Mouse (Mus musculus): ENCODE data around the gene Rpl41. TPM values are rescaled to one million over a fixed set of nuclear protein-coding genes. Genes with fewer than 3 reads are reported as not detected.

The Rpl41 gene
- polyA plus RNA-seq, 1 experiment from 2014 or later = 3,168 TPM

DNA sequence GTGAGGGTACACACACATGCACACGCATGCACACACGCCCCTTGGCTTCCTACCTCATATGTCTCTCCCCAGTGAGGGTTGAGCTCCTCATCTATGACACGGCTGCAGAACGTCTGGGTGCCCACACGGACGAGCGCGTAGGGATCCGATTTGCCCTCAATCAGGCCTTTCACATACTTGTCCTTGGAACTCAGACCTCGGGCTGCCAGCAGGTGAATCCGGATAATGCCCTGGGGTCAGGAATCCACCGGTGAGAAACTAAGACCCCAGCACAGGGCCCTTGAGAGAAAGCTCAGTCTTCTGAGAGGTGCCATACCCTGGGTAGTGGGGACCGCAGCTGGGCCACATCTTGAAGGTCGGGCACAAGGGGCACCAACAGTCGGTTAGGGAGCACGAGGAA is 28.5 kb downstream of the Rpl41 start:
- H3K9ac ChIP-seq (ENCODE audit: low read length) = no peak overlapping the region
- H3K4me3 ChIP-seq (ENCODE audit: control insufficient read depth in 1 of 2, insufficient read depth in 1 of 2, low read depth in 1 of 2, low read length in 2 of 2) = no peak overlapping the region
- H3K4me2 ChIP-seq (ENCODE audit: low read length) = no peak overlapping the region
- no peak for ATAC-seq (ENCODE audit: insufficient number of reproducible peaks, insufficient read depth, low FRiP score, low read depth)
- no peak overlapping the region for H3K27ac ChIP-seq (replicated peaks in 1 of 2; ENCODE audit: control insufficient read depth in 1 of 2, insufficient read depth in 1 of 2, low read depth in 2 of 2, low read length in 2 of 2)
- WGBS = 85% methylated on average over 16 of the region's 16 CpGs
- no peaks in the 10 kb centered on the region for H3K27me3 ChIP-seq (ENCODE audit: control insufficient read depth, insufficient read depth, low read length)
- peaks cover 5 to 8% of the 10 kb centered on the region in 2 experiments; a peak in 3 of 4 replicates for H3K4me1 ChIP-seq (ENCODE audit: control insufficient read depth in 2 of 2, insufficient read depth in 2 of 2, low read length in 2 of 2)
- no peaks in the 10 kb centered on the region for H3K9me3 ChIP-seq (ENCODE audit: control insufficient read depth, low read length)
- H3K36me3 ChIP-seq (ENCODE audit: control insufficient read depth, insufficient read depth, low read length) = peaks cover 67% of the 10 kb centered on the region

DNA sequence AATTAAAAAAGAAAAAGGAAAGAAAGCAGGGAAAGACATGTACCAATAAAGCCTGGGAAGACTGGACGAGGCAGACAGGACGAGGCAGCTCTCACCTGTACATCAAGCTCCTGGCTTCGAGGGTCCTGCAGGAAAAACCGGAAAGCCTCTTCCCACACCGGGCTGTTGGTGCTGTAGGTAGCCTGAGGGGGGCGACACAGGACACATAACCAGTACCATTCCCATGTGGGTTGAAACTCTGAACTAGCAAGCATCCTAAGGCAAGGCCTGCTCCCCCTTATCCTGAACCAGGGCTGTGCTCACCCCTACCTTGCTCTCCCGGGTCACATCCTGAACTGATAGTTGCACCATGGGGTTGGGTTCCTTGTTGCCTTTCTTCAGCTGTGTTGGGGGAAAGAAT is 30.3 kb downstream of the Rpl41 start:
- H3K36me3 ChIP-seq (ENCODE audit: control insufficient read depth, insufficient read depth, low read length) = peaks cover 77% of the 10 kb centered on the region
- no peak for ATAC-seq (ENCODE audit: insufficient number of reproducible peaks, insufficient read depth, low FRiP score, low read depth)
- WGBS = 75% methylated on average over 7 of the region's 7 CpGs

GRCm38 (mm10) chr10:128516677-128517076 is 32.4 kb downstream of the Rpl41 start:
- H3K4me2 ChIP-seq (ENCODE audit: low read length) = no peak overlapping the region
- H3K9me3 ChIP-seq (ENCODE audit: control insufficient read depth, low read length) = no peaks in the 10 kb centered on the region
- ATAC-seq (ENCODE audit: insufficient number of reproducible peaks, insufficient read depth, low FRiP score, low read depth) = no peak
- H3K4me1 ChIP-seq (ENCODE audit: control insufficient read depth in 2 of 2, insufficient read depth in 2 of 2, low read length in 2 of 2) = no peaks in the 10 kb centered on the region
- no peaks in the 10 kb centered on the region for H3K27me3 ChIP-seq (ENCODE audit: control insufficient read depth, insufficient read depth, low read length)
- peaks cover 91% of the 10 kb centered on the region for H3K36me3 ChIP-seq (ENCODE audit: control insufficient read depth, insufficient read depth, low read length)
- no peak overlapping the region for H3K27ac ChIP-seq (replicated peaks in 1 of 2; ENCODE audit: control insufficient read depth in 1 of 2, insufficient read depth in 1 of 2, low read depth in 2 of 2, low read length in 2 of 2)
- H3K4me3 ChIP-seq (ENCODE audit: control insufficient read depth in 1 of 2, insufficient read depth in 1 of 2, low read depth in 1 of 2, low read length in 2 of 2) = no peak overlapping the region
- 37% methylated on average over 6 of the region's 6 CpGs for WGBS
- no peak overlapping the region for H3K9ac ChIP-seq (ENCODE audit: low read length)

More for the DNA sequence above, 30.3 kb downstream of the Rpl41 start:
- Histone ChIP-seq H3K9me3 (ENCODE audit: control insufficient read depth, low read length) (no peaks in the 10 kb centered on the region), H3K4me1 (ENCODE audit: control insufficient read depth in 2 of 2, insufficient read depth in 2 of 2, low read length in 2 of 2) (no peaks in the 10 kb centered on the region), H3K9ac (ENCODE audit: low read length) (no peak overlapping the region), H3K4me3 (ENCODE audit: control insufficient read depth in 1 of 2, insufficient read depth in 1 of 2, low read depth in 1 of 2, low read length in 2 of 2) (no peak overlapping the region), H3K27ac (replicated peaks in 1 of 2; ENCODE audit: control insufficient read depth in 1 of 2, insufficient read depth in 1 of 2, low read depth in 2 of 2, low read length in 2 of 2) (no peak overlapping the region), H3K27me3 (ENCODE audit: control insufficient read depth, insufficient read depth, low read length) (no peaks in the 10 kb centered on the region), H3K4me2 (ENCODE audit: low read length) (no peak overlapping the region)

- peaks cover 90% of the 10 kb centered on the region for H3K36me3 ChIP-seq (ENCODE audit: control insufficient read depth, insufficient read depth, low read length)
- H3K4me2 ChIP-seq (ENCODE audit: low read length) = no peak overlapping the region
- no peaks in the 10 kb centered on the region for H3K4me1 ChIP-seq (ENCODE audit: control insufficient read depth in 2 of 2, insufficient read depth in 2 of 2, low read length in 2 of 2)
- 0 out of 2 replicates have a peak, but pooled peaks have one; percentile 47 for ATAC-seq (ENCODE audit: insufficient number of reproducible peaks, insufficient read depth, low FRiP score, low read depth)
- no peaks in the 10 kb centered on the region for H3K9me3 ChIP-seq (ENCODE audit: control insufficient read depth, low read length)
- no peak overlapping the region for H3K27ac ChIP-seq (replicated peaks in 1 of 2; ENCODE audit: control insufficient read depth in 1 of 2, insufficient read depth in 1 of 2, low read depth in 2 of 2, low read length in 2 of 2)
- H3K27me3 ChIP-seq (ENCODE audit: control insufficient read depth, insufficient read depth, low read length) = no peaks in the 10 kb centered on the region
- H3K9ac ChIP-seq (ENCODE audit: low read length) = no peak overlapping the region
- H3K4me3 ChIP-seq (ENCODE audit: control insufficient read depth in 1 of 2, insufficient read depth in 1 of 2, low read depth in 1 of 2, low read length in 2 of 2) = no peak overlapping the region
- WGBS = 40% methylated on average over 20 of the region's 20 CpGs
Measured at GRCm38 (mm10) chr10:128516029-128516428, 33.1 kb downstream of the Rpl41 start.

GRCm38 (mm10) chr10:128515044-128515443 is 34.1 kb downstream of the Rpl41 start:
- H3K4me2 ChIP-seq (ENCODE audit: low read length) = no peak overlapping the region
- H3K36me3 ChIP-seq (ENCODE audit: control insufficient read depth, insufficient read depth, low read length) = peaks cover 89% of the 10 kb centered on the region
- WGBS = 76% methylated on average over 4 of the region's 4 CpGs
- no peak for ATAC-seq (ENCODE audit: insufficient number of reproducible peaks, insufficient read depth, low FRiP score, low read depth)
- H3K9ac ChIP-seq (ENCODE audit: low read length) = no peak overlapping the region
- no peaks in the 10 kb centered on the region for H3K27me3 ChIP-seq (ENCODE audit: control insufficient read depth, insufficient read depth, low read length)
- no peaks in the 10 kb centered on the region for H3K4me1 ChIP-seq (ENCODE audit: control insufficient read depth in 2 of 2, insufficient read depth in 2 of 2, low read length in 2 of 2)
- H3K4me3 ChIP-seq (ENCODE audit: control insufficient read depth in 1 of 2, insufficient read depth in 1 of 2, low read depth in 1 of 2, low read length in 2 of 2) = no peak overlapping the region
- H3K9me3 ChIP-seq (ENCODE audit: control insufficient read depth, low read length) = no peaks in the 10 kb centered on the region
- H3K27ac ChIP-seq (replicated peaks in 1 of 2; ENCODE audit: control insufficient read depth in 1 of 2, insufficient read depth in 1 of 2, low read depth in 2 of 2, low read length in 2 of 2) = no peak overlapping the region

DNA sequence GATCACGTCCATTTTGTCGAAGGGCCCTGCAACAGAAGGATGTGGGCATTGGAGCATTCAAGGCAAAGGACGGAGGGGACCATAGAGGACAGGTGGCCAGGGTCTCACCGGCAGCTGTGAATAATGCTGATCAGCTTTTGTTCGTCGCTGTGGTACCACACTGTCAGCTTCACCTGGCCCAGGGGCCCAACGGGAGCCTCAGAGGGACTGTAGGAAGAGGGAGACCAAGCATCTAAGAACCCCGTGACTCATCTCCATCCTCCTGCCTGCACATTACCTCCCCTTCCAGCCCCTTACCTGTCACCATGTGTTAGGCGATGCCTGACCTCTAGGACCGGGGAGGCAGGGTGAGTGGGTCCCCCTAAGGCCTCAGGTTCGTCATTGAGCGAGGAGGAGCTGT is 37.3 kb downstream of the Rpl41 start:
- Histone ChIP-seq H3K27ac (replicated peaks in 1 of 2; ENCODE audit: control insufficient read depth in 1 of 2, insufficient read depth in 1 of 2, low read depth in 2 of 2, low read length in 2 of 2) (no peak overlapping the region), H3K36me3 (ENCODE audit: control insufficient read depth, insufficient read depth, low read length) (peaks cover 72% of the 10 kb centered on the region), H3K4me3 (ENCODE audit: control insufficient read depth in 1 of 2, insufficient read depth in 1 of 2, low read depth in 1 of 2, low read length in 2 of 2) (no peak overlapping the region), H3K9ac (ENCODE audit: low read length) (no peak overlapping the region), H3K9me3 (ENCODE audit: control insufficient read depth, low read length) (no peaks in the 10 kb centered on the region), H3K4me2 (ENCODE audit: low read length) (no peak overlapping the region), H3K4me1 (ENCODE audit: control insufficient read depth in 2 of 2, insufficient read depth in 2 of 2, low read length in 2 of 2) (no peaks in the 10 kb centered on the region), H3K27me3 (ENCODE audit: control insufficient read depth, insufficient read depth, low read length) (no peaks in the 10 kb centered on the region)
- WGBS = 82% methylated on average over 12 of the region's 12 CpGs
- no peak for ATAC-seq (ENCODE audit: insufficient number of reproducible peaks, insufficient read depth, low FRiP score, low read depth)

DNA sequence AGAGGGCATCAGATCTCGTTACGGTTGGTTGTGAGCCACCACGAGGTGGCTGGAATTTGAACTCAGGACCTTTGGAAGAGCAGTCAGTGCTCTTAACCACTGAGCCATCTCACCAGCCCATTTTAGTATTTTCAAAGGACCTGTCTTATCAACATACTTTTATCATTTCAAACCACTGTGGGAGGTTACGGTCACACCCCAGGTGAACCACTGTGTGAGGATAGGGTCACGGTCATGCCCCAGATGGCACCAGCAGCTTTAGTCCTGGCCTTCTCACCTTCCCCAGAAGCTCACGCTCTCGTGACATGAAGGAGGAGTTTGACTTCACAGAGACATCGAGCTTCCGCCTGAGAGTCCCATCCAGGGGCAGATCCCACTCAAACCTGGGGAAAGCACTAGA is 37.9 kb downstream of the Rpl41 start:
- Histone ChIP-seq H3K27ac (replicated peaks in 1 of 2; ENCODE audit: control insufficient read depth in 1 of 2, insufficient read depth in 1 of 2, low read depth in 2 of 2, low read length in 2 of 2) (no peak overlapping the region), H3K4me3 (ENCODE audit: control insufficient read depth in 1 of 2, insufficient read depth in 1 of 2, low read depth in 1 of 2, low read length in 2 of 2) (no peak overlapping the region), H3K9me3 (ENCODE audit: control insufficient read depth, low read length) (no peaks in the 10 kb centered on the region), H3K9ac (ENCODE audit: low read length) (no peak overlapping the region), H3K27me3 (ENCODE audit: control insufficient read depth, insufficient read depth, low read length) (no peaks in the 10 kb centered on the region), H3K4me2 (ENCODE audit: low read length) (no peak overlapping the region), H3K36me3 (ENCODE audit: control insufficient read depth, insufficient read depth, low read length) (peaks cover 66% of the 10 kb centered on the region), H3K4me1 (ENCODE audit: control insufficient read depth in 2 of 2, insufficient read depth in 2 of 2, low read length in 2 of 2) (no peaks in the 10 kb centered on the region)
- whole genome bisulfite sequencing = 91% methylated on average over 9 of the region's 9 CpGs
- no peak for ATAC-seq (ENCODE audit: insufficient number of reproducible peaks, insufficient read depth, low FRiP score, low read depth)

DNA sequence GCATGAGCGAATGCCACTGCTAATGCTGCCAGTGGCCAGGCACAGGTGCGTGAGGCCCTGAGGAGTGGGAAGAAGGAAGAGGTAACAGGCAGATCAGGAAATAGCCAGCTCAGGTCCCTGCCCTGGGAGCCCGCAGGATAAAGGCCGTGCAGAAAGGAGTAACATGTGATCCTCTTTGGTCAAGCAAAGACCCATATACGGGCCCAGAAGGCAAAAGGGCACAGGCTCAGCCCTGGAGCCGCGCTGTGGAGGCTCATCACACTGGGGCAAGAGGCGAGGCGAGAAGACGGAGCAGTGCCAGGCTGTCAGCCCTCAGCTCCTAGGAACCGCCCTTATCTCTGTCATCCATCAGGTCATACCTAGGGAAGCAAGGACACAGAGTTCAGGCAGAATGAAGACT is 38.8 kb downstream of the Rpl41 start:
- 83% methylated on average over 11 of the region's 11 CpGs for WGBS
- no peak overlapping the region for H3K4me2 ChIP-seq (ENCODE audit: low read length)
- no peaks in the 10 kb centered on the region for H3K9me3 ChIP-seq (ENCODE audit: control insufficient read depth, low read length)
- no peak overlapping the region for H3K4me3 ChIP-seq (ENCODE audit: control insufficient read depth in 1 of 2, insufficient read depth in 1 of 2, low read depth in 1 of 2, low read length in 2 of 2)
- H3K4me1 ChIP-seq (ENCODE audit: control insufficient read depth in 2 of 2, insufficient read depth in 2 of 2, low read length in 2 of 2) = no peaks in the 10 kb centered on the region
- H3K9ac ChIP-seq (ENCODE audit: low read length) = no peak overlapping the region
- H3K27ac ChIP-seq (replicated peaks in 1 of 2; ENCODE audit: control insufficient read depth in 1 of 2, insufficient read depth in 1 of 2, low read depth in 2 of 2, low read length in 2 of 2) = no peak overlapping the region
- peaks cover 58% of the 10 kb centered on the region for H3K36me3 ChIP-seq (ENCODE audit: control insufficient read depth, insufficient read depth, low read length)
- no peak for ATAC-seq (ENCODE audit: insufficient number of reproducible peaks, insufficient read depth, low FRiP score, low read depth)
- no peaks in the 10 kb centered on the region for H3K27me3 ChIP-seq (ENCODE audit: control insufficient read depth, insufficient read depth, low read length)

Measured in heart, embryonic 14.5 days (tissue).